Mouse (Mus musculus) hindbrain, embryonic 16.5 days (tissue): ENCODE measurements around the gene Aph1b. TPM values are rescaled to one million over a fixed set of nuclear protein-coding genes. Genes with fewer than 3 reads are reported as not detected.

Experiments used
- ATAC-seq: fragments of 200-750 bp; cut with Nextera tagmentation; 2 replicates; pipeline ENCODE4 v1.8.0; 2017; ENCODE audit warnings: moderate TSS enrichment, moderate library complexity
- H3K27ac ChIP-seq: fragments of 300-500 bp; sonication (generic); 2 replicates; pipeline ENCODE4 v1.5.1; 2014; ENCODE audit warnings: low read depth, mild to moderate bottlenecking, control low read depth, low read length, moderate library complexity
- H3K27me3 ChIP-seq: fragments of 300-500 bp; sonication (generic); replicated peaks from 2 replicates; pipeline ENCODE4 v1.6.1; 2014; ENCODE audit warnings: low read length; ENCODE audit not compliant: control insufficient read depth, insufficient read depth
- H3K36me3 ChIP-seq: fragments of 300-500 bp; sonication (generic); 2 replicates; pipeline ENCODE4 v1.6.1; 2014; ENCODE audit warnings: mild to moderate bottlenecking, low read length, moderate library complexity, mixed read lengths; ENCODE audit not compliant: control insufficient read depth, insufficient read depth
- H3K4me1 ChIP-seq: fragments of 300-500 bp; sonication (generic); 2 replicates; pipeline ENCODE4 v1.6.1; 2014; ENCODE audit warnings: low read depth, low read length; ENCODE audit not compliant: control insufficient read depth, insufficient read depth
- H3K4me2 ChIP-seq: fragments of 300-500 bp; sonication (generic); 2 replicates; pipeline ENCODE4 v1.6.1; 2014; ENCODE audit warnings: mild to moderate bottlenecking, low read length, control low read depth, moderate library complexity
- H3K4me3 ChIP-seq: fragments of 300-500 bp; sonication (generic); 2 replicates; pipeline ENCODE4 v1.5.1; 2014; ENCODE audit warnings: mild to moderate bottlenecking, low read length, control low read depth, moderate library complexity
- H3K9ac ChIP-seq: fragments of 300-500 bp; sonication (generic); 2 replicates; pipeline ENCODE4 v1.6.1; 2014; ENCODE audit warnings: low read depth, mild to moderate bottlenecking, control low read depth, low read length, moderate library complexity
- H3K9me3 ChIP-seq: fragments of 300-500 bp; sonication (generic); 2 replicates; pipeline ENCODE4 v1.6.1; 2014; ENCODE audit warnings: mild to moderate bottlenecking, low read length, moderate library complexity; ENCODE audit not compliant: control insufficient read depth
- WGBS: fragments of 180-500 bp; shearing (Covaris S2); extraction: QIAGEN DNeasy Blood & Tissue Kit; methylation state at CpG from one replicate; pipeline ENCODE4 v1.1.7; 2014; 5-methylcytosine and 5-hydroxymethylcytosine counted together
- polyA plus RNA-seq: library from polyadenylated mRNA; unstranded; fragments of >200 nt; fragmentation: Nextera tagmentation; extraction: Ambion mirVana; gene quantifications from 2 replicates; pipeline ENCODE4 v1.2.1, GENCODE M21; 2015

Aph1b gene
- polyA plus RNA-seq, 1 experiment from 2014 or later = 21.4 TPM

DNA sequence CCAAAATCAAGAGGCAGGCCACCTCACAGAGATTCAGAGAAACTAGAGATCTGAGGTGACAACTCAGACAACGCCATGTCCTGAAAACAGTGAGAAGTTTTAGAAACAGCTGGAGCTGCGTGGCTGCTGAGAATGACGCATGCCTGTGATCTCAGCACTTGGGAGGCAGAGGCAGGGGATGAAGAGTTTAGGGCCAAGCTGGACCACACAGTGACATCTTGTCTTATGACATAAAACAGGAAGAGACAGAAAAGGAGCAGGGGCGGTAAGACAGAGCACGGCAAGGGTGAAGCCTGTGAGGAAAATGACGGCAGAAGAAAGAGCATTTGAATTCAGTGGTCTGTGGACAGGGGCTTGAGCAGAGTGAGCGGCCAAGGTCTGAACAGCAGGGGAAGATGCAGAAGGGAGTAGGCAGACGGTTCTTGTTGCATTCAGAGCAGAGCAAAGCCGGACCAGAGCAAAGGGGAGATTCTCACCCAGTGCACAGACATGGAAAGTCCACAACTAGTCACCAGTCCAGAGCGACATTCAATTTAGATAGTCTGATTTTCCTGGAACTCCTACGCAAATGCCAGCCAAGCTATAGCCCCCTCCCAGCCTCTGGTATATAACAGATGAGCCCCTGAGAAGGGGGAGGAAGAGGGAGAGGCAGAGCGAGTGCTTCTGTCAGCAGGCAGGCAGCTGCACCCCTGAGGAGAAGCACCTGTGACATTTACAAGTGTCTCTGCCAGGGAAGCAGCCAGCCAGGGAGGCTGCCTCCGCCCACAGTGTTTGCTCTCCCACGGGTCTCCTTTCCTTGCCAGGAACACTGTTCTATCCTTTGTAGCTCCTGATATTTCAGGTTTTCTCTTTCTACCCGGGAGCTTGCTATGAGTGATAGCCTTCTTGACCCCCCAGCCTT, 62.2 kb downstream of the Aph1b start:
- Histone ChIP-seq H3K4me3 (no peak overlapping the region), H3K27ac (no peak overlapping the region), H3K36me3 (no peaks in the 10 kb centered on the region), H3K4me1 (peaks cover 4% of the 10 kb centered on the region; the same call in 1 of the 2 replicates), H3K9ac (no peak overlapping the region), H3K4me2 (no peak overlapping the region), H3K27me3 (no peaks in the 10 kb centered on the region), H3K9me3 (no peaks in the 10 kb centered on the region)
- ATAC-seq = peak; percentile 42; the same call in 1 of the 2 replicates
- 34% methylated on average over 15 of the region's 15 CpGs for WGBS

GRCm38 (mm10) chr9:66731284-66731683, 64.0 kb downstream of the Aph1b start:
- no peak overlapping the region for H3K4me2 ChIP-seq
- H3K9me3 ChIP-seq = no peaks in the 10 kb centered on the region
- peaks cover 4% of the 10 kb centered on the region; the same call in 1 of the 2 replicates for H3K4me1 ChIP-seq
- WGBS = 79% methylated on average over 7 of the region's 7 CpGs
- no peak overlapping the region for H3K27ac ChIP-seq
- H3K9ac ChIP-seq = no peak overlapping the region
- ATAC-seq = no peak
- H3K27me3 ChIP-seq = no peaks in the 10 kb centered on the region
- no peaks in the 10 kb centered on the region for H3K36me3 ChIP-seq
- no peak overlapping the region for H3K4me3 ChIP-seq

- 65% methylated on average over 3 of the region's 3 CpGs for WGBS
- no peak overlapping the region for H3K4me2 ChIP-seq
- H3K4me3 ChIP-seq = no peak overlapping the region
- H3K9me3 ChIP-seq = no peaks in the 10 kb centered on the region
- no peak overlapping the region for H3K9ac ChIP-seq
- H3K27me3 ChIP-seq = no peaks in the 10 kb centered on the region
- no peak overlapping the region for H3K27ac ChIP-seq
- ATAC-seq = no peak
- peaks cover 4% of the 10 kb centered on the region; the same call in 1 of the 2 replicates for H3K4me1 ChIP-seq
- no peaks in the 10 kb centered on the region for H3K36me3 ChIP-seq
These were observed 64.7 kb downstream of the Aph1b start for GRCm38 (mm10) chr9:66730556-66730955.

DNA sequence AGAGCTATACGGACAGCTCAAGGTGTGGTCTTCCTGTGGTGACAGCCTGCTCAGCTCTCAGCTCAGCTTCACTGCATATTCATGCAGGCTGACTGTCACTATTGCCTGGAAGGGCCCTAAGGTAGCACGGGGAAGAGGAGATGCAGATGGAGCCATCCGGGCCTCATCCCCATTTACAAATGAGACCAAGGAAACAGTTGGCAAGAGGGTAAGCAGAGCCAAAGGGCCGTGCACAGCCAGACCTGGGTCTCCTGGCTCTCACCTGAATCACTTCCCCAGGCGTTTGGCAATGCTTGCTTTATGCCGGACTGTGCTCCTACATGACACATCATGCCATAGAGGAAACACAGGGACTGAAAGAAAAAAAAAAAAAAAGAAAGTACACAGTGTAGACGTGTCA, 68.0 kb downstream of the Aph1b start:
- Histone ChIP-seq H3K4me3 (no peak overlapping the region), H3K4me1 (no peaks in the 10 kb centered on the region), H3K36me3 (no peaks in the 10 kb centered on the region), H3K9me3 (no peaks in the 10 kb centered on the region), H3K9ac (no peak overlapping the region), H3K27ac (no peak overlapping the region), H3K4me2 (no peak overlapping the region), H3K27me3 (no peaks in the 10 kb centered on the region)
- no peak for ATAC-seq
- 67% methylated on average over 7 of the region's 7 CpGs for WGBS

DNA sequence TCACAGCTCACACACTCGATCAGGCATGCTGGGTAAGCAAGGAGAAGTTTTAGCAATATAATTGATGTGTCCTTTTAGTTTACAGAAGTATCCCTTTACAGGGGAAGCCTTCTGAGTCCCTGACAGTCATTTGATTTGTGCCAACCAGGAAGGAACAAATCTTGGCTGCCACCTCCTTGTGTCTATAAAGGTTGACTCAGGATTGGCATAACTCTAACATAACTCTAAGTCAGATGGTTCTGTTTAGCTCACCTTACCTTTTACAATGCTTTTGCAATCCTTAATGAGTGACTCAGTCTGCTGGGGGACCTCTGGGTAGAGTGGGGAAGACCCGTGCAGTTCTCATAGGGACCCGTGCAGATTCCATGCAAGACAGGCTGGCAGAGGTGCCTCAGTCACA, 69.7 kb downstream of the Aph1b start:
- Histone ChIP-seq H3K9me3 (no peaks in the 10 kb centered on the region), H3K4me3 (no peak overlapping the region), H3K9ac (no peak overlapping the region), H3K4me1 (no peaks in the 10 kb centered on the region), H3K36me3 (no peaks in the 10 kb centered on the region), H3K4me2 (no peak overlapping the region), H3K27ac (no peak overlapping the region), H3K27me3 (no peaks in the 10 kb centered on the region)
- no peak for ATAC-seq
- WGBS = 88% methylated on average over 3 of the region's 3 CpGs

Other genes starting within 250 kb of the Aph1b start
- 50.6 and 50.9 TPM in 2 replicates for gene Usp3, start 202.3 kb downstream of the Aph1b start, polyA plus RNA-seq
- 8.3 and 9.0 TPM in 2 replicates for gene Car12, start 81.8 kb downstream of the Aph1b start, polyA plus RNA-seq
- 0.48 and 0.64 TPM in 2 replicates for gene Gm10647, start 1.5 kb upstream of the Aph1b start, polyA plus RNA-seq
- gene Aph1c, start 39.2 kb upstream of the Aph1b start, polyA plus RNA-seq = 5.0 and 5.2 TPM in 2 replicates
- gene Rab8b, start 124.2 kb upstream of the Aph1b start, polyA plus RNA-seq = 36.2 and 40.4 TPM in 2 replicates
- 204 and 212 TPM in 2 replicates for gene Rps27l, start 150.6 kb upstream of the Aph1b start, polyA plus RNA-seq
- 12.1 and 12.3 TPM in 2 replicates for gene Lactb, start 180.0 kb upstream of the Aph1b start, polyA plus RNA-seq